21 mouse cellular contexts compared by ENCODE assay signal in the genomic region with DNA sequence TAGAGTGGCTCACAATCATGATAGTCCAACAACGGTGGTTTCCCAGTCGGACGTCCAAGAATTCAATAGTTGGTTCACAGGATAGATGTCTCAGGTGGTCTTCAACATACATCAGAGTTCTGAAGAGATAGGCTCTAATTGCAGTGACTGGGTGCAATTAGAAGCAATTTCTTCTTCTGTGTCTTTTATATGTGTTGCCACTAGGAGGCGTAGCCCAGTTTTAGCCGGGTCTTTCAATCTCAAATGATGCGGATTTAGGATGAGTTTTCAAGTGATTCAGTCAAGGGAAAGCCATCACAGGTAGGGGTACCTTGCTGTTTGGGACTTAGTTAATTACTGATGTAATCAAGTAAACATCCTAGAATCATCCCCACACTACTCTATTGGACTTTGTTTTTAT.
DNase-seq lines count a peak whose midpoint lies in the region; ATAC-seq and TF ChIP-seq lines count a peak whose summit lies in the region.
"Had no signal": no experiment of that assay in that cellular context is flagged by ENCODE, and none has a peak within 500 bp of the region (broad histone marks: within the 10 kb centered on the region; RNA-seq: fewer than 3 reads in every experiment).

No protein-coding gene starts in this region.

- H3K36me3 ChIP-seq in kidney, embryonic 16.5 days (ENCODE audit: insufficient read depth, low read length) = no peaks in the 10 kb centered on the region
- H3K36me3 ChIP-seq: liver, embryonic 15.5 days; midbrain, embryonic 12.5 days; neural tube, embryonic 13.5 days had no signal

- no peaks in the 10 kb centered on the region for H3K27me3 ChIP-seq in kidney, embryonic 16.5 days (ENCODE audit: insufficient read depth, low read length)
- H3K27me3 ChIP-seq: liver, embryonic 15.5 days; midbrain, embryonic 12.5 days; neural tube, embryonic 13.5 days had no signal

- 41% methylated on average over 6 of the region's 6 CpGs for WGBS in kidney, embryonic 16.5 days

- ATAC-seq in kidney, embryonic 16.5 days (ENCODE audit: low FRiP score, low TSS enrichment) = no peak
- ATAC-seq: hindbrain, embryonic 16.5 days had no signal

- H3K4me1 ChIP-seq in kidney, embryonic 16.5 days (ENCODE audit: insufficient read depth, low read length) = no peaks in the 10 kb centered on the region
- H3K4me1 ChIP-seq: liver, embryonic 15.5 days; midbrain, embryonic 12.5 days; neural tube, embryonic 13.5 days had no signal

- H3K4me2 ChIP-seq in kidney, embryonic 16.5 days (replicated peaks; ENCODE audit: low read depth, low read length) = no peak overlapping the region
- H3K4me2 ChIP-seq: liver, embryonic 15.5 days; midbrain, embryonic 12.5 days; neural tube, embryonic 13.5 days had no signal

- no peaks in the 10 kb centered on the region for H3K9me3 ChIP-seq in kidney, embryonic 16.5 days (ENCODE audit: low read length)
- H3K9me3 ChIP-seq: liver, embryonic 15.5 days; midbrain, embryonic 12.5 days; neural tube, embryonic 13.5 days had no signal

- H3K9ac ChIP-seq in kidney, embryonic 16.5 days (replicated peaks; ENCODE audit: low read length) = no peak overlapping the region
- H3K9ac ChIP-seq: liver, embryonic 15.5 days; midbrain, embryonic 12.5 days; neural tube, embryonic 13.5 days had no signal

- no peak overlapping the region for H3K4me3 ChIP-seq in layer of hippocampus, adult 2 months
- H3K4me3 ChIP-seq in kidney, embryonic 16.5 days (ENCODE audit: low read length) = no peak overlapping the region
- H3K4me3 ChIP-seq: erythroblast, embryonic 14.5 days; liver, embryonic 15.5 days; midbrain, embryonic 12.5 days; neural tube, embryonic 13.5 days had no signal

- DNase-seq in layer of hippocampus, adult 2 months (ENCODE audit: low spot score in 2 of 2) = no peak
- no peak for DNase-seq in layer of hippocampus, adult 9-10 months (ENCODE audit: low spot score)
- DNase-seq in A20 (ENCODE audit: low read depth, low spot score) (peak; percentile 31), ES-CJ7 (ENCODE audit: low read depth, low spot score) (peak; percentile 49)
- DNase-seq in forelimb bud, embryonic 11.5 days (ENCODE audit: low read depth, low spot score) = peak; percentile 4
- DNase-seq in urinary bladder, postnatal 14 days (ENCODE audit: low spot score) = no peak
- DNase-seq: adrenal gland, adult 8-10 months; cerebellum, adult 11 months; cerebellum, postnatal 14 days; gastrocnemius, postnatal 14 days; heart, postnatal 10 days; kidney, adult 9 months; lung, postnatal 36 days; right cerebral cortex, postnatal 25 days; thymus, postnatal 14 days had no signal

- TF ChIP-seq CTCF in layer of hippocampus, adult 2 months (conservative IDR thresholded peaks at IDR 0.05) = peak; percentile 44

- no peak overlapping the region for H3K27ac ChIP-seq in layer of hippocampus, adult 2 months
- H3K27ac ChIP-seq in kidney, embryonic 16.5 days (ENCODE audit: low read length) = no peak overlapping the region
- H3K27ac ChIP-seq: liver, embryonic 15.5 days; midbrain, embryonic 12.5 days; neural tube, embryonic 13.5 days had no signal

Comparison
In these comparisons a context has a peak if more than half of its experiments do, and no peak if none do; other contexts are left out.
1. DNase-seq: peak in A20 (single experiment), ES-CJ7 (single experiment) and forelimb bud, embryonic 11.5 days (single experiment); none in layer of hippocampus, adult 2 months (0 of 2), layer of hippocampus, adult 9-10 months (single experiment) and urinary bladder, postnatal 14 days (single experiment).